Mouse (Mus musculus) forebrain, postnatal 0 days (tissue): ENCODE measurements at regions not wholly inside any gene's neighbourhood (a gene's known extent, or its start where the extent isn't known, plus 50 kb on each side); places are given as distances from the start of the nearest gene placed in this dataset.

Source experiments
- ATAC-seq: fragments of 200-750 bp; cut with Nextera tagmentation; 2 replicates; pipeline ENCODE4 v1.8.0; 2017; ENCODE audit warnings: mild to moderate bottlenecking, moderate library complexity
- DNase-seq: peaks from one replicate; pipeline ENCODE4 v3.0.0-alpha.2; 2015
- H3K27ac ChIP-seq: fragments of 300-500 bp; sonication (generic); 2 replicates; pipeline ENCODE4 v1.5.1; 2014; ENCODE audit warnings: low read depth, mild to moderate bottlenecking, antibody characterized with exemption, low read length, moderate library complexity, mixed read lengths
- H3K27me3 ChIP-seq: fragments of 300-500 bp; sonication (generic); 2 replicates; pipeline ENCODE4 v1.6.1; 2014; ENCODE audit warnings: mild to moderate bottlenecking, low read length, mixed read lengths; ENCODE audit not compliant: insufficient read depth
- H3K36me3 ChIP-seq: fragments of 300-500 bp; sonication (generic); 2 replicates; pipeline ENCODE4 v1.6.1; 2014; ENCODE audit warnings: mild to moderate bottlenecking, moderate library complexity; ENCODE audit not compliant: insufficient read depth
- H3K4me1 ChIP-seq: fragments of 300-500 bp; sonication (generic); 2 replicates; pipeline ENCODE4 v1.6.1; 2014; ENCODE audit warnings: antibody characterized with exemption; ENCODE audit not compliant: insufficient read depth
- H3K4me2 ChIP-seq: fragments of 300-500 bp; sonication (generic); 2 replicates; pipeline ENCODE4 v1.6.1; 2014; ENCODE audit warnings: low read depth, mild to moderate bottlenecking, moderate library complexity
- H3K4me3 ChIP-seq: fragments of 300-500 bp; sonication (generic); 2 replicates; pipeline ENCODE4 v1.5.1; 2014; ENCODE audit warnings: low read depth, low read length, mixed read lengths
- H3K9ac ChIP-seq: fragments of 300-500 bp; sonication (generic); 2 replicates; pipeline ENCODE4 v1.6.1; 2014; ENCODE audit warnings: mild to moderate bottlenecking
- H3K9me3 ChIP-seq: fragments of 300-500 bp; sonication (generic); 2 replicates; pipeline ENCODE4 v1.6.1; 2016; ENCODE audit warnings: low read length
- CTCF ChIP-seq: sonication (generic); IDR thresholded peaks from 2 replicates; pipeline ENCODE4 v1.5.1; 2016; ENCODE audit warnings: antibody characterized with exemption, control low read depth, low read depth
- WGBS: fragments of 180-500 bp; shearing (Covaris S2); extraction: QIAGEN DNeasy Blood & Tissue Kit; methylation state at CpG from one replicate; pipeline ENCODE4 v1.1.7; 2014; 5-methylcytosine and 5-hydroxymethylcytosine counted together

DNA sequence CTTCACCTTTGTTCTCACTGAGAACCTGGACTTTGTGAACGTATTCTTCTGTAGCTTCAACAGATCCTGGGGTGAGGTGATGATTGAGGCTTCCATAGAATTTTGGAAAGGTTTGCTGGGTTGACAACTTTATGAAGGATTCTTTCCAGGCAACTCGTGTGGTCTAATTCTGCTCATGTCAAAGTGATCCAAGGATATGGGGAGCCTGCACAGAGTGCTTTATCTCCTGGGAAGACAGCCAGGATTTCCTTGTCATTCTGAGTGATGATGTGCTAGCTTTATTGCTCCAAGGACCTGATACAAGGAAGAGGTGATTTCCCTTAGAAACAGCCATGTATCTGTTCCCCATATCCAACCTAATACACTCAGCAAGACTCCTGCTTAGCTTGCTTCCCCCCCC, 63.0 kb upstream of the Kif16b start:
- Histone ChIP-seq H3K27me3 (no peaks in the 10 kb centered on the region), H3K4me3 (no peak overlapping the region), H3K9me3 (no peaks in the 10 kb centered on the region), H3K9ac (no peak overlapping the region), H3K4me1 (no peaks in the 10 kb centered on the region), H3K27ac (no peak overlapping the region), H3K4me2 (no peak overlapping the region), H3K36me3 (no peaks in the 10 kb centered on the region)
- ATAC-seq = no peak
- TF ChIP-seq CTCF = no peak
- 67% methylated on average over 2 of the region's 2 CpGs for WGBS
- DNase-seq = no peak

GRCm38 (mm10) chr2:142967250-142967649, 65.9 kb upstream of the Kif16b start:
- TF ChIP-seq CTCF = peak; percentile 93
- Histone ChIP-seq H3K9me3 (no peaks in the 10 kb centered on the region), H3K4me3 (no peak overlapping the region), H3K27me3 (no peaks in the 10 kb centered on the region), H3K9ac (no peak overlapping the region), H3K4me2 (no peak overlapping the region), H3K27ac (no peak overlapping the region), H3K4me1 (no peaks in the 10 kb centered on the region), H3K36me3 (no peaks in the 10 kb centered on the region)
- DNase-seq (peak; percentile 82), ATAC-seq (peak; percentile 84)
- WGBS = 7% methylated on average over 4 of the region's 4 CpGs

- Histone ChIP-seq H3K9me3 (no peaks in the 10 kb centered on the region), H3K36me3 (no peaks in the 10 kb centered on the region), H3K4me3 (no peak overlapping the region), H3K4me1 (no peaks in the 10 kb centered on the region), H3K4me2 (no peak overlapping the region), H3K27ac (no peak overlapping the region; the same call in 1 of the 2 replicates), H3K27me3 (no peaks in the 10 kb centered on the region), H3K9ac (no peak overlapping the region)
- TF ChIP-seq CTCF = no peak
- peak; percentile 37 for DNase-seq
- 14% methylated on average over 4 of the region's 4 CpGs for whole genome bisulfite sequencing
- ATAC-seq = peak; percentile 88; the same call in 1 of the 2 replicates
These were observed 79.4 kb upstream of the Kif16b start for GRCm38 (mm10) chr2:142980771-142981170.

- WGBS = 15% methylated on average over 3 of the region's 3 CpGs
- H3K4me3 ChIP-seq = no peak overlapping the region
- TF ChIP-seq CTCF = no peak
- H3K9ac ChIP-seq = no peak overlapping the region
- no peaks in the 10 kb centered on the region for H3K36me3 ChIP-seq
- no peaks in the 10 kb centered on the region for H3K27me3 ChIP-seq
- no peak overlapping the region for H3K27ac ChIP-seq
- no peaks in the 10 kb centered on the region for H3K9me3 ChIP-seq
- H3K4me1 ChIP-seq = no peaks in the 10 kb centered on the region
- no peak overlapping the region for H3K4me2 ChIP-seq
- DNase-seq (peak; percentile 13), ATAC-seq (peak; percentile 53)
These were observed 74.1 kb upstream of the Snrpb2 start for GRCm38 (mm10) chr2:142988691-142989090.

DNA sequence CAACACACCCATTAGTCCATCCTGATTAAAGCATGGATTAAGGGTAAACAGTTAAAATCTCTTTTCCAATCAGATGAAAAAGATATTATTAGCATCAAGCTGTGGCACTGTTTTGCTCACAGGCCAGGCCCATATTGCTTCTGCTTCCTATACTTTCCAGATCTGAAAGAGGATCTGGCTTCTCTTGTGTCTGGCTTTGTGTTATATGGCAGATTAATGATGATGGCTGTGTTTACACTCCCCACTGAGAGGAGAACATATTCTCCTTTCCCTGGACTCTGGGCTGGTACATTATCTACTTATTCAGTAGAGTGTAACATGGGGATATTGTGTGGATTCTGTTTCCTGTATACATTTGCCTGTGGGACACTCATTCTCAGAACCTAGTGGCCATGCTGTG, 66.8 kb upstream of the Snrpb2 start:
- ATAC-seq (no peak), DNase-seq (no peak)
- H3K27ac ChIP-seq = no peak overlapping the region
- no peaks in the 10 kb centered on the region for H3K36me3 ChIP-seq
- no peak for TF ChIP-seq CTCF
- H3K9me3 ChIP-seq = no peaks in the 10 kb centered on the region
- no peak overlapping the region for H3K4me3 ChIP-seq
- H3K4me2 ChIP-seq = no peak overlapping the region
- no peaks in the 10 kb centered on the region for H3K4me1 ChIP-seq
- no peak overlapping the region for H3K9ac ChIP-seq
- no peaks in the 10 kb centered on the region for H3K27me3 ChIP-seq

DNA sequence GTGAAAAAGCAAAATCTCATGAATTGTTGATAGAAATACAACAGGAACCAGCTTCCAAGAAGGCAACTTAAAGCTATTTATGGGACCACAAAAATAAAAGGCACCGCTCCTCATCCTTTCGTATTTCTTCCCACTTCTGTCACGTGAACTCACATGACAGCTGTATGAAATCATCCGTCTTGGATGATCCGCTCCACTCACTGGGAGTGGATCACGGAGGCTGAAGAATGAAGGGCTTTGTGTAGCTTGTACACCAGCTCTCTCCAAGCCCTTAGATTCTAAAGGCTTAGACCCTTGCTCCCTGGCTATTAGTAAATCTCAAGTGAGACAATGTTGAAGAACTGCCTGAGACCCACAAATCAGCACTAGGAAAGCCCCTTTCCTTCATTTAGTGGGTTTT, 60.0 kb upstream of the Snrpb2 start:
- 50% methylated on average over 6 of the region's 6 CpGs for WGBS
- no peaks in the 10 kb centered on the region for H3K36me3 ChIP-seq
- no peak overlapping the region for H3K4me3 ChIP-seq
- H3K27me3 ChIP-seq = no peaks in the 10 kb centered on the region
- ATAC-seq (no peak), DNase-seq (no peak)
- TF ChIP-seq CTCF = no peak
- no peaks in the 10 kb centered on the region for H3K4me1 ChIP-seq
- no peak overlapping the region for H3K27ac ChIP-seq
- H3K9me3 ChIP-seq = no peaks in the 10 kb centered on the region
- H3K4me2 ChIP-seq = no peak overlapping the region
- no peak overlapping the region for H3K9ac ChIP-seq

DNA sequence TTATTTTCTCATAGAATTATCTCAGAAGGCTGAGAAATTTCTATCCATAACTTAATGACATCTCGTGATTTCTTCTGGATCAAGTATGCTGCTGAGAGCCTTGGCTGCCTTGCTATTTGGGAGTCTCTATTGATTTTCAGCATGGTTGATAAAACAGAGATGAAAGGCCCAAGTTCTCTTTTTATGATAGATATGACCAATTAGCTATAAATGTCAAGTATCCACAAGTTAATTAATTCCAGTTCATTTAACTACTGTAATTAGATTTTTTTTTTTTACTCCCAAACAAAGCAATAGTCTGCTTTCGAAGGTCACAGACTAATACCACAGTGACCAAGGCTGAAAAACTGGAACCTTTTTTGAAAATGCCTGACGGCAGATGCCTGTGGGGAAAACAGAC, 59.5 kb upstream of the Snrpb2 start:
- WGBS = 30% methylated on average over 3 of the region's 3 CpGs
- H3K4me1 ChIP-seq = no peaks in the 10 kb centered on the region
- no peaks in the 10 kb centered on the region for H3K36me3 ChIP-seq
- ATAC-seq (no peak), DNase-seq (no peak)
- no peak overlapping the region for H3K4me3 ChIP-seq
- H3K4me2 ChIP-seq = no peak overlapping the region
- H3K9me3 ChIP-seq = no peaks in the 10 kb centered on the region
- TF ChIP-seq CTCF = no peak
- H3K27ac ChIP-seq = no peak overlapping the region
- no peak overlapping the region for H3K9ac ChIP-seq
- no peaks in the 10 kb centered on the region for H3K27me3 ChIP-seq

GRCm38 (mm10) chr2:143011380-143011779, 51.5 kb upstream of the Snrpb2 start:
- no peaks in the 10 kb centered on the region for H3K36me3 ChIP-seq
- no peaks in the 10 kb centered on the region for H3K27me3 ChIP-seq
- peaks cover 4% of the 10 kb centered on the region; the same call in 1 of the 2 replicates for H3K4me1 ChIP-seq
- H3K4me2 ChIP-seq = no peak overlapping the region
- H3K27ac ChIP-seq = no peak overlapping the region
- no peak for DNase-seq
- no peak for ATAC-seq
- no peak for TF ChIP-seq CTCF
- H3K4me3 ChIP-seq = no peak overlapping the region
- H3K9me3 ChIP-seq = no peaks in the 10 kb centered on the region
- whole genome bisulfite sequencing = 64% methylated on average over 8 of the region's 8 CpGs
- H3K9ac ChIP-seq = no peak overlapping the region
